Mouse (Mus musculus) neural tube, embryonic 11.5 days (tissue): Measurements from ENCODE around the gene Ndufc1. TPM values are rescaled to one million over a fixed set of nuclear protein-coding genes. Genes with fewer than 3 reads are reported as not detected.
"Not testable (repeated sequence)": the region's sequence is repeated elsewhere in the genome, so short reads cannot be mapped to it uniquely, and the experiment has no call there.

Experiments
- ATAC-seq: fragments of 200-750 bp; cut with Nextera tagmentation; 2 replicates; pipeline ENCODE4 v1.8.0; 2017; ENCODE audit warnings: moderate number of reproducible peaks, mild to moderate bottlenecking, moderate TSS enrichment, moderate library complexity; ENCODE audit not compliant: insufficient read depth, low FRiP score, low TSS enrichment
- DNase-seq: peaks from one replicate; pipeline ENCODE4 v3.0.0-alpha.2; 2015; ENCODE audit warnings: low spot score
- H3K27ac ChIP-seq: fragments of 300-500 bp; sonication (generic); 2 replicates; pipeline ENCODE4 v1.5.1; 2014; ENCODE audit warnings: low read depth, mild to moderate bottlenecking, low read length
- H3K27me3 ChIP-seq: fragments of 300-500 bp; sonication (generic); 2 replicates; pipeline ENCODE4 v1.6.1; 2014; ENCODE audit warnings: mild to moderate bottlenecking, low read length, mixed read lengths; ENCODE audit not compliant: control insufficient read depth, insufficient read depth
- H3K36me3 ChIP-seq: fragments of 300-500 bp; sonication (generic); 2 replicates; pipeline ENCODE4 v1.6.1; 2014; ENCODE audit warnings: mild to moderate bottlenecking, low read length, moderate library complexity, mixed read lengths; ENCODE audit not compliant: control insufficient read depth, insufficient read depth
- H3K4me1 ChIP-seq: fragments of 300-500 bp; sonication (generic); 2 replicates; pipeline ENCODE4 v1.6.1; 2014; ENCODE audit warnings: low read length, mixed read lengths; ENCODE audit not compliant: control insufficient read depth, insufficient read depth
- H3K4me2 ChIP-seq: fragments of 300-500 bp; sonication (generic); 2 replicates; pipeline ENCODE4 v1.6.1; 2014; ENCODE audit warnings: low read depth, mild to moderate bottlenecking, moderate library complexity
- H3K4me3 ChIP-seq: fragments of 300-500 bp; sonication (generic); 2 replicates; pipeline ENCODE4 v1.5.1; 2014; ENCODE audit warnings: low read depth, low read length
- H3K9ac ChIP-seq: fragments of 300-500 bp; sonication (generic); 2 replicates; pipeline ENCODE4 v1.6.1; 2014; ENCODE audit warnings: mild to moderate bottlenecking, low read length
- H3K9me3 ChIP-seq: fragments of 300-500 bp; sonication (generic); 2 replicates; pipeline ENCODE4 v1.6.1; 2016; ENCODE audit warnings: low read length; ENCODE audit not compliant: control insufficient read depth
- WGBS: fragments of 180-500 bp; shearing (Covaris S2); extraction: QIAGEN DNeasy Blood & Tissue Kit; methylation state at CpG from one replicate; pipeline ENCODE4 v1.1.7; 2014; 5-methylcytosine and 5-hydroxymethylcytosine counted together
- polyA plus RNA-seq: library from polyadenylated mRNA; unstranded; fragments of >200 nt; fragmentation: Nextera tagmentation; extraction: Ambion mirVana; gene quantifications from 2 replicates; pipeline ENCODE4 v1.2.1, GENCODE M21; 2014

Gene Ndufc1
- polyA plus RNA-seq, 1 experiment from 2014 or later = 654 TPM

GRCm38 (mm10) chr3:51393018-51393417, 15.8 kb downstream of the Ndufc1 start:
- H3K4me2 ChIP-seq, H3K27ac ChIP-seq, H3K9me3 ChIP-seq, ATAC-seq, H3K9ac ChIP-seq, H3K36me3 ChIP-seq, H3K4me3 ChIP-seq, H3K4me1 ChIP-seq, H3K27me3 ChIP-seq, DNase-seq: not testable (repeated sequence)
- 94% methylated on average over 3 of the region's 3 CpGs for WGBS

GRCm38 (mm10) chr3:51391591-51391990, 17.2 kb downstream of the Ndufc1 start:
- H3K27ac ChIP-seq = no peak overlapping the region
- no peak for DNase-seq
- no peaks in the 10 kb centered on the region for H3K36me3 ChIP-seq
- no peaks in the 10 kb centered on the region for H3K9me3 ChIP-seq
- H3K4me2 ChIP-seq = no peak overlapping the region
- WGBS = 94% methylated on average over 5 of the region's 5 CpGs
- H3K9ac ChIP-seq = no peak overlapping the region
- ATAC-seq = no peak
- H3K4me3 ChIP-seq = no peak overlapping the region
- no peaks in the 10 kb centered on the region for H3K4me1 ChIP-seq
- H3K27me3 ChIP-seq = no peaks in the 10 kb centered on the region; the same call in 1 of the 2 replicates

- Histone ChIP-seq H3K9ac (no peak overlapping the region), H3K27ac (no peak overlapping the region), H3K4me1 (no peaks in the 10 kb centered on the region), H3K4me3 (no peak overlapping the region), H3K4me2 (no peak overlapping the region), H3K9me3 (no peaks in the 10 kb centered on the region), H3K36me3 (no peaks in the 10 kb centered on the region), H3K27me3 (no peaks in the 10 kb centered on the region)
- DNase-seq (no peak), ATAC-seq (no peak)
- WGBS = 85% methylated on average over 5 of the region's 5 CpGs
These were observed 17.7 kb downstream of the Ndufc1 start for GRCm38 (mm10) chr3:51391095-51391494.

GRCm38 (mm10) chr3:51388904-51389303, 19.9 kb downstream of the Ndufc1 start:
- ATAC-seq (no peak), DNase-seq (no peak)

GRCm38 (mm10) chr3:51387868-51388381, 20.9 kb downstream of the Ndufc1 start:
- 73% methylated on average over 8 of the region's 8 CpGs for WGBS
- ATAC-seq (no peak), DNase-seq (no peak)
- Histone ChIP-seq H3K9me3 (no peaks in the 10 kb centered on the region), H3K4me3 (no peak overlapping the region), H3K4me2 (no peak overlapping the region), H3K27ac (no peak overlapping the region), H3K9ac (no peak overlapping the region), H3K27me3 (no peaks in the 10 kb centered on the region), H3K36me3 (no peaks in the 10 kb centered on the region), H3K4me1 (no peaks in the 10 kb centered on the region)

More at GRCm38 (mm10) chr3:51388904-51389303, 19.9 kb downstream of the Ndufc1 start:
- Histone ChIP-seq H3K4me2 (peak overlapping the region; percentile 12), H3K27ac (no peak overlapping the region), H3K36me3 (no peaks in the 10 kb centered on the region), H3K4me3 (no peak overlapping the region), H3K4me1 (no peaks in the 10 kb centered on the region), H3K9ac (no peak overlapping the region; the same call in 1 of the 2 replicates), H3K9me3 (no peaks in the 10 kb centered on the region), H3K27me3 (no peaks in the 10 kb centered on the region)
- WGBS = 3% methylated on average over 13 of the region's 13 CpGs

- DNase-seq = no peak
- Histone ChIP-seq H3K36me3 (no peaks in the 10 kb centered on the region), H3K9ac (no peak overlapping the region), H3K4me1 (no peaks in the 10 kb centered on the region), H3K4me3 (no peak overlapping the region), H3K27me3 (no peaks in the 10 kb centered on the region), H3K4me2 (no peak overlapping the region), H3K27ac (no peak overlapping the region), H3K9me3 (no peaks in the 10 kb centered on the region)
- 90% methylated on average over 3 of the region's 3 CpGs for WGBS
- ATAC-seq = no peak
These were observed 21.7 kb downstream of the Ndufc1 start for GRCm38 (mm10) chr3:51387134-51387451.

- H3K9ac ChIP-seq = no peak overlapping the region
- no peak overlapping the region for H3K4me2 ChIP-seq
- H3K4me1 ChIP-seq = no peaks in the 10 kb centered on the region
- H3K9me3 ChIP-seq = no peaks in the 10 kb centered on the region
- 50% methylated on average over 12 of the region's 12 CpGs for WGBS
- no peaks in the 10 kb centered on the region for H3K27me3 ChIP-seq
- no peak overlapping the region for H3K27ac ChIP-seq
- no peaks in the 10 kb centered on the region for H3K36me3 ChIP-seq
- DNase-seq (no peak), ATAC-seq (no peak)
- H3K4me3 ChIP-seq = no peak overlapping the region
These were observed 22.2 kb downstream of the Ndufc1 start for GRCm38 (mm10) chr3:51386441-51387133.

- Histone ChIP-seq H3K36me3 (no peaks in the 10 kb centered on the region), H3K4me1 (no peaks in the 10 kb centered on the region)
- no peak for DNase-seq
These were observed 25.4 kb downstream of the Ndufc1 start for GRCm38 (mm10) chr3:51383409-51383808.

GRCm38 (mm10) chr3:51380660-51381014, 28.2 kb downstream of the Ndufc1 start:
- 84% methylated on average over 2 of the region's 5 CpGs for WGBS
- no peaks in the 10 kb centered on the region for H3K4me1 ChIP-seq
- no peak for DNase-seq

More at GRCm38 (mm10) chr3:51383409-51383808, 25.4 kb downstream of the Ndufc1 start:
- 73% methylated on average over 12 of the region's 12 CpGs for WGBS
- Histone ChIP-seq H3K9ac (no peak overlapping the region), H3K9me3 (no peaks in the 10 kb centered on the region), H3K27me3 (no peaks in the 10 kb centered on the region), H3K27ac (no peak overlapping the region), H3K4me3 (no peak overlapping the region), H3K4me2 (no peak overlapping the region)
- no peak for ATAC-seq

More at GRCm38 (mm10) chr3:51380660-51381014, 28.2 kb downstream of the Ndufc1 start:
- Histone ChIP-seq H3K9ac (no peak overlapping the region), H3K36me3 (no peaks in the 10 kb centered on the region), H3K4me2 (no peak overlapping the region), H3K4me3 (no peak overlapping the region), H3K27ac (no peak overlapping the region), H3K9me3 (no peaks in the 10 kb centered on the region), H3K27me3 (no peaks in the 10 kb centered on the region)
- no peak for ATAC-seq
